ENCODE assay signal across 8 mouse cellular contexts in genomic region chr6:70791824-70792535, GRCm38 (mm10). TPM values are rescaled to one million over a fixed set of nuclear protein-coding genes. Genes with fewer than 3 reads are reported as not detected.
DNase-seq lines count a peak whose midpoint lies in the region; ATAC-seq and TF ChIP-seq lines count a peak whose summit lies in the region.

Gene Rpia (minus strand): TSS chr6:70792232.

- peak within 1 kb of the TSS; percentile 91 for H3K4me3 ChIP-seq in G1E (ENCODE audit: low read depth, low read length)
- peak within 1 kb of the TSS; percentile 87 for H3K4me3 ChIP-seq in forebrain, postnatal 0 days (ENCODE audit: low read depth, low read length)
- H3K4me3 ChIP-seq in lung, embryonic 15.5 days: peak within 1 kb of the TSS; percentile 77

- peak within 1 kb of the TSS; percentile 76 for H3K9ac ChIP-seq in forebrain, postnatal 0 days
- peak within 1 kb of the TSS; percentile 71 for H3K9ac ChIP-seq in lung, embryonic 15.5 days

- H3K27ac ChIP-seq in forebrain, postnatal 0 days (ENCODE audit: low read depth, low read length): peak within 1 kb of the TSS; percentile 78
- peak within 1 kb of the TSS; percentile 85 for H3K27ac ChIP-seq in lung, embryonic 15.5 days

- 2% methylated on average over 61 of the region's 62 CpGs for WGBS in forebrain, postnatal 0 days
- WGBS in lung, embryonic 15.5 days: under 1% methylated on average over 60 of the region's 62 CpGs

- no peaks in the 10 kb centered on the region for H3K27me3 ChIP-seq in G1E (ENCODE audit: insufficient read depth, low read length)
- H3K27me3 ChIP-seq in forebrain, postnatal 0 days (ENCODE audit: insufficient read depth, low read length): no peaks in the 10 kb centered on the region
- H3K27me3 ChIP-seq in lung, embryonic 15.5 days: no peaks in the 10 kb centered on the region

- ATAC-seq in G1E (ENCODE audit: extremely low read depth, insufficient number of reproducible peaks, low FRiP score, poor library complexity, severe bottlenecking): peak; percentile 83
- peak; percentile 99 for ATAC-seq in forebrain, postnatal 0 days
- peak; percentile 97 for ATAC-seq in lung, embryonic 15.5 days (ENCODE audit: borderline replicate concordance, extremely low read depth, low FRiP score, low TSS enrichment)

- peak; percentile 88 for DNase-seq in G1E (ENCODE audit: low spot score)
- peak; percentile 96 to 99 for DNase-seq in cerebellum, adult 18-20 months
- peak; percentile 94 for DNase-seq in forebrain, postnatal 0 days
- peak; percentile 99 for DNase-seq in heart, postnatal 4 days
- DNase-seq in layer of hippocampus, adult 8-10 months (ENCODE audit: low spot score in 2 of 2): peak; percentile 97 to 98
- peak; percentile 98 for DNase-seq in ovary, adult 18-20 months (ENCODE audit: low spot score)
- peak; percentile 93 for DNase-seq in thymus, postnatal 0 days (ENCODE audit: low spot score)

- no peaks in the 10 kb centered on the region for H3K9me3 ChIP-seq in G1E (replicated peaks)
- H3K9me3 ChIP-seq in forebrain, postnatal 0 days (ENCODE audit: low read length): no peaks in the 10 kb centered on the region
- no peaks in the 10 kb centered on the region for H3K9me3 ChIP-seq in lung, embryonic 15.5 days

- H3K4me1 ChIP-seq in G1E (ENCODE audit: insufficient read depth, low read depth, low read length): peaks cover 65% of the 10 kb centered on the region
- H3K4me1 ChIP-seq in forebrain, postnatal 0 days (ENCODE audit: insufficient read depth): peaks cover 7% of the 10 kb centered on the region; the same call in 1 of the 2 replicates
- H3K4me1 ChIP-seq in lung, embryonic 15.5 days: peaks cover 19% of the 10 kb centered on the region

- peak within 1 kb of the TSS; percentile 74 for H3K4me2 ChIP-seq in forebrain, postnatal 0 days (ENCODE audit: low read depth)
- peak within 1 kb of the TSS; percentile 97 for H3K4me2 ChIP-seq in lung, embryonic 15.5 days

- H3K36me3 ChIP-seq in G1E (replicated peaks): peaks cover 31% of the 10 kb centered on the region
- peaks cover 5% of the 10 kb centered on the region; the same call in 1 of the 2 replicates for H3K36me3 ChIP-seq in forebrain, postnatal 0 days (ENCODE audit: insufficient read depth)
- H3K36me3 ChIP-seq in lung, embryonic 15.5 days: no peaks in the 10 kb centered on the region

- TF ChIP-seq CTCF in G1E (IDR thresholded peaks at IDR 0.05; ENCODE audit: low read depth, low read length): no peak
- TF ChIP-seq CTCF in forebrain, postnatal 0 days (IDR thresholded peaks at IDR 0.05; ENCODE audit: low read depth): peak; percentile 40

RNA-seq across cellular contexts. Expression of gene Rpia, which starts in this region (rescaled TPM):
- 28.2 and 41.5 TPM in 2 replicates for total RNA-seq in G1E (2014; fragmentation: Nextera tagmentation)
- 105 and 128 TPM in 2 replicates for total RNA-seq in G1E (2017)
- 18.5 and 25.8 TPM in 2 replicates for polyA plus RNA-seq in G1E (2012)
- total RNA-seq in forebrain, postnatal 0 days (2014; rRNA removed): 19.6 and 22.6 TPM in 2 replicates
- polyA plus RNA-seq in forebrain, postnatal 0 days (2015; fragmentation: Nextera tagmentation; extraction: Ambion mirVana): 0.73 and 1.2 TPM in 2 replicates
- total RNA-seq in heart, postnatal 4 days (2021): 1 to 10 TPM; 8.1 to 8.8 TPM
- 10 to 100 TPM; 12.9 to 17.6 (median 14.5) TPM for total RNA-seq in layer of hippocampus, adult 8-10 months (2022)
- polyA plus RNA-seq in lung, embryonic 15.5 days (2015; fragmentation: Nextera tagmentation; extraction: Ambion mirVana): 2.3 and 2.5 TPM in 2 replicates
- 3.6 and 5.1 TPM in 2 replicates for polyA plus RNA-seq in thymus, postnatal 0 days (2015; fragmentation: Nextera tagmentation; extraction: Ambion mirVana)

Comparison
In these comparisons a context has a peak if more than half of its experiments do, and no peak if none do; other contexts are left out.
1. Peak in every context shown above with its lines: DNase-seq, ATAC-seq, H3K4me3 ChIP-seq and H3K27ac ChIP-seq.